Mouse (Mus musculus) G1E (cell line): Measurements from ENCODE around the gene Vps39. TPM values are rescaled to one million over a fixed set of nuclear protein-coding genes. Genes with fewer than 3 reads are reported as not detected.

Experiments used
- ATAC-seq: 2 replicates; pipeline ENCODE4 v1.8.0; 2016; ENCODE audit warnings: mild to moderate bottlenecking; ENCODE audit not compliant: insufficient number of reproducible peaks, poor library complexity, low FRiP score, severe bottlenecking; ENCODE audit errors: extremely low read depth
- DNase-seq: peaks from one replicate; pipeline ENCODE4 v3.0.0; 2012; ENCODE audit warnings: low spot score
- H3K27me3 ChIP-seq: 2 replicates; pipeline ENCODE4 v1.6.1; 2012; ENCODE audit warnings: mild to moderate bottlenecking, low read length, inconsistent platforms; ENCODE audit not compliant: insufficient read depth
- H3K36me3 ChIP-seq: replicated peaks from 2 replicates; pipeline ENCODE3; 2012; ENCODE audit warnings: mild to moderate bottlenecking, inconsistent platforms
- H3K4me1 ChIP-seq: 2 replicates; pipeline ENCODE4 v1.6.1; 2012; ENCODE audit warnings: low read depth, low read length, inconsistent platforms, mixed read lengths; ENCODE audit not compliant: insufficient read depth
- H3K4me3 ChIP-seq: 2 replicates; pipeline ENCODE4 v1.5.1; 2012; ENCODE audit warnings: low read depth, mild to moderate bottlenecking, inconsistent platforms, low read length, moderate library complexity, mixed read lengths
- H3K9me3 ChIP-seq: replicated peaks from 2 replicates; pipeline ENCODE4 v1.6.1; 2012; ENCODE audit warnings: inconsistent platforms
- CTCF ChIP-seq: IDR thresholded peaks from 2 replicates; pipeline ENCODE4 v1.5.1; 2012; ENCODE audit warnings: low read depth, low read length, inconsistent platforms, mixed read lengths
- GATA1 ChIP-seq: IDR thresholded peaks from 2 replicates; pipeline ENCODE4 v1.6.1; 2012; ENCODE audit warnings: borderline replicate concordance, low read length, inconsistent platforms, mixed read lengths
- GATA2 ChIP-seq: IDR thresholded peaks from 2 replicates; pipeline ENCODE4 v1.6.1; 2012; ENCODE audit warnings: low read depth, low read length, inconsistent platforms, borderline replicate concordance
- POLR2AphosphoS5 ChIP-seq: IDR thresholded peaks from 2 replicates; pipeline ENCODE4 v1.6.1; 2012; ENCODE audit warnings: low read depth, low read length, inconsistent platforms; ENCODE audit not compliant: insufficient replicate concordance
- TAL1 ChIP-seq: conservative IDR thresholded peaks from 2 replicates; pipeline ENCODE4 v1.6.1; 2012; ENCODE audit warnings: low read depth, low read length, inconsistent platforms, mixed read lengths
- polyA plus RNA-seq: library from polyadenylated mRNA; stranded (reverse); fragments of >175 nt; gene quantifications from 2 replicates; pipeline ENCODE4 v1.2.3, GENCODE M21; 2012
- total RNA-seq, 2 experiments: library from RNA; stranded (forward) in 1 of 2; stranded (reverse) in 1 of 2; fragments of 200-1000 nt in 1 of 2; fragments of >200 nt in 1 of 2; fragmentation: Nextera tagmentation in 1 of 2; gene quantifications; 2 replicates each; pipeline ENCODE4 v1.2.3; 2014 to 2017

Vps39 gene
- total and polyA plus RNA-seq, 3 experiments = 15.1 to 38.8 (median 29.7) TPM

DNA sequence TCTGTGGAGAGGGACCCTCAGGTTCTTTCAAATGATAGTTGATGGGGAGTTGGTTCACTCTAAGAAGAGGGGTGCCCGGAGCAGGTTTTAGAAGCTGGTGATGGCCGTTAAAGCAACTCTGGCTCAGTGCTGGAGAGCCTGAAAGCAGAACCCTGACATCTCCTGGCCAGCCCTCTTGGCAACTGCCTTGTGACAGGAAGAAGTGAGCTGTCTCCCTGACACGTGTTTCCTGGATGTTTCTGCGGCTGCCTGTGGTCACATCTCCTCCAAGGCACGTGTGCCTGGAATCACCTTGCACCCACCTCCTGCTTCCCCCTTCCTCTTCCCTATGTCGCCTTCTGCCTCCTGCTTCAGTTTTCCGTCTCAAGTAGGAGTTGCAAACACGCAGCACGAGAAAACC lies 4.8 kb downstream of the Vps39 start:
- DNase-seq = no peak
- H3K4me1 ChIP-seq = peaks cover 21% of the 10 kb centered on the region
- peaks cover 74% of the 10 kb centered on the region for H3K36me3 ChIP-seq
- no peaks in the 10 kb centered on the region for H3K9me3 ChIP-seq
- TF ChIP-seq CTCF (no peak), POLR2AphosphoS5 (no peak), GATA1 (no peak), TAL1 (no peak), GATA2 (no peak)
- H3K4me3 ChIP-seq = no peak overlapping the region
- no peak for ATAC-seq
- no peaks in the 10 kb centered on the region for H3K27me3 ChIP-seq

DNA sequence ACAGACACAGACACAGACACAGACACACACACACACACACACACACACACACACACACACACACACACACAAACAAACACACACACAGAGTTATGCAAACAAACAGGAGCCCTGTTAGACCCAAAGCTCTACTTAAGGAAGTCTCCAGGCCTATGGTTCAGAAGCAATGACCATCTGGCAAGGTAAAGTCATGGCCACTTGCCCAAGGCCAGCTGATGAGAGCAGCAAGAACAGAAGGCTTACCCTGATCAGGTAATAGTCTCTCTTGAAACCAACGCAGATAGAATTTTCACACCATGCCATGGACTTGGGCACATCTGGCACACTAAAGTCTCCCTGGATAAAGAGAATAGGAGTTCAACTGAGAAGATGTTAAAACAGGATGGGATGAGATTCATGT lies 11.2 kb downstream of the Vps39 start:
- H3K27me3 ChIP-seq = no peaks in the 10 kb centered on the region
- ATAC-seq (no peak), DNase-seq (no peak)
- TF ChIP-seq TAL1 (no peak), POLR2AphosphoS5 (no peak), GATA2 (no peak), GATA1 (no peak), CTCF (no peak)
- no peak overlapping the region for H3K4me3 ChIP-seq
- no peaks in the 10 kb centered on the region for H3K9me3 ChIP-seq
- H3K36me3 ChIP-seq = peaks cover 93% of the 10 kb centered on the region
- H3K4me1 ChIP-seq = no peaks in the 10 kb centered on the region

DNA sequence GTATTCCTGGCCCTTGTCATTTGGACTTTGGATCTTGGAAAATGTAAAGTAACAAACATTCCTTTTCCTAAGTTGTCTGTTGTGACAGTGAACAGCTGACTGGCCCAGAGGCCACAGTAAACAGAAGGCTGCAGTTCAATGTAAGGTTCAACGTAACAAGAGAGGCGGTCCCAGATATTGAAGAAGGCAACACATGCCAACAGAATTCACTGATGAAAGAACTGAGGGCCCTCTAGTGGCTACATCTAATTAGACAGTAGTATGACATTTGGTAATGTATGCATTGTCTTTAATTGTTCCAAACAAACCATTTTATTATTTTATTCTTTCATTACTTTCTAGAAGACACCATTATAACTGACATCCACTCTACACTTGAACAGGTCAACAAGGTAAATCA lies 15.1 kb downstream of the Vps39 start:
- Histone ChIP-seq H3K4me3 (no peak overlapping the region), H3K9me3 (no peaks in the 10 kb centered on the region), H3K4me1 (no peaks in the 10 kb centered on the region), H3K36me3 (peaks cover 90% of the 10 kb centered on the region), H3K27me3 (no peaks in the 10 kb centered on the region)
- DNase-seq (no peak), ATAC-seq (no peak)
- no peak for TF ChIP-seq TAL1
- TF ChIP-seq CTCF = no peak
- TF ChIP-seq POLR2AphosphoS5 = no peak
- no peak for TF ChIP-seq GATA1
- TF ChIP-seq GATA2 = no peak

DNA sequence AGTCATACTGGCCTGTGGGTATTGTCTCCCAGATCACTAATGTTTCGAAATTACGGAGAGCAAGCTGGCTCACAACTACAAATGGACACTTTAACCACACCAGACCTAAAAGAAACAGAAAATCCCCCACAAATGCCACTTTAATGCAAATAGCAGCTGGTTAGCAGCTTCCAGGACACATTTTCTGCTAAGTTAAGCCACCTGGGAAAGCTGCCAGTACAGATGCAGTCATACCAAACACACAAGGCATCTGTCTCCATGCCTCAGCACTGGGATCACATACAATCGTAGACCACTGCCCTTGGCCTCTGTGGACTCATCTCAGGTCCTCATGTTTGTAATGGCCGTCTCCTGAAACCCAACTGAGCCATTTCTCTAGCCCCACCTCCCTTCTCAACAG lies 21.4 kb downstream of the Vps39 start:
- DNase-seq = no peak
- Histone ChIP-seq H3K4me3 (no peak overlapping the region), H3K27me3 (no peaks in the 10 kb centered on the region), H3K4me1 (no peaks in the 10 kb centered on the region), H3K9me3 (no peaks in the 10 kb centered on the region), H3K36me3 (peaks cover 82% of the 10 kb centered on the region)
- TF ChIP-seq GATA2 (no peak), POLR2AphosphoS5 (no peak), CTCF (no peak), GATA1 (no peak), TAL1 (no peak)
- ATAC-seq = no peak

DNA sequence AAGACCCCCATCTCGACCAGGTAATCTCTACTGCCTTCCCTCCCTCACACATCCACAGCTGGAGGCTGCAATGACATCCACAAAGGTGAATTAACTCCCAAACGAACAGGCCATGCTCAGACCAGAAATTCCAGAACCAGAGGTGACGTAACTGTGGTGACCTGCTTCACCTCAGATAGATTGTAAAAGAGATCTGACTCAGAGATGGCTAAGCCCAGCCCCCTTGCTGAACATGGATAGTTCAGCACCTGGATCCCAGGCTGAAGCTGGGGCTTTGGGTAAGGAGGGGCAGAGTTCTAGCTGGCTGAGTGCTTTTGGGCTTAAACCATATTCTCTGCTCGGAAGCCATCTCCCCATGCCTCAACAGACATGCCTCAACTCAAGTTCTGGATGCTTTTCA lies 37.9 kb downstream of the Vps39 start:
- DNase-seq = no peak
- Histone ChIP-seq H3K36me3 (peaks cover 40% of the 10 kb centered on the region), H3K9me3 (no peaks in the 10 kb centered on the region), H3K27me3 (peaks cover 25% of the 10 kb centered on the region), H3K4me3 (no peak overlapping the region), H3K4me1 (no peaks in the 10 kb centered on the region)
- no peak for TF ChIP-seq CTCF
- no peak for TF ChIP-seq POLR2AphosphoS5
- TF ChIP-seq GATA2 = no peak
- no peak for TF ChIP-seq GATA1
- TF ChIP-seq TAL1 = no peak
- no peak for ATAC-seq

DNA sequence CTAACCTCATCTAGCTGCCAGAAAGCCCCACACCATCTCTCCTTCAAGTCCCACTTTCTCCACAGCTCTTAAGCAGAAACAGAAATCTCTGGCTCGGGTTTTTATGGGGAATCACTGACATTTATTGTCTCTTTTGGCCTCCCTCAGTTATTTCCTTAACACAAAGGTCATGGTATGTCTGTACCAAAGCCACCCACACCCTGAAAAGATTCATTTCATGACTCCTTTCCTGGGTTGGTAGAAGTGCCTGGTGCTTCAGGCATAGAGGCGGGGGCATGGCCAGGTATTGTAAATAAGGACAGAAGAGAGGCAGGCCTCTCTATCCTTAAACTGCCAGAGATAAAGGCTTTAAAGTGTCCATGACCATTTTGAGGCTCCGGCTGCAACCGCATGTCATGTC lies 38.5 kb downstream of the Vps39 start:
- DNase-seq (no peak), ATAC-seq (no peak)
- TF ChIP-seq POLR2AphosphoS5 = no peak
- no peak for TF ChIP-seq GATA1
- TF ChIP-seq GATA2 = no peak
- no peak for TF ChIP-seq TAL1
- no peak for TF ChIP-seq CTCF
- peaks cover 36% of the 10 kb centered on the region for H3K36me3 ChIP-seq
- H3K4me3 ChIP-seq = no peak overlapping the region
- peaks cover 27% of the 10 kb centered on the region for H3K27me3 ChIP-seq
- H3K4me1 ChIP-seq = no peaks in the 10 kb centered on the region
- no peaks in the 10 kb centered on the region for H3K9me3 ChIP-seq

DNA sequence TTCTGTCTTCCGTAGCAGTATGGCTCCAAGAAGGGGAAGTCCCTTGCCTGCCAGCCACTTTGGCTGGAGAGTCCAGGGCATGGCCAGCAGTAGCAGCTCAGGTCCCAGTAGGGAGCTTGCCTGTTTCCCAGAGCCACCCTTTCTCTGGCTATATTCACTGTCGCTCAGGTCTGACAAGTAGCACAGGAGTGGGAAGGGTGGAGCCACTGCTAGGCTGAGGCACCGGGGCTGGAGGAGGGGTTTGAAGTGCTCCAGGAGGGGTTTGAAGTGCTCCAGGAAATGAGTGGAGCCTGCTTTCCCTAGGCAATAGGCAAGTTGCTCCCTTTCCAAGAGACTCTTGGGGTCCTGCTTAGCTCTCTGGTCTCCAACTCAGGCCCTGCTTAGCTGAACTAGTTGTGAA lies 39.0 kb downstream of the Vps39 start, which contains the start of gene Pla2g4f:
Pla2g4f (minus strand) TSS at position 190 of the 400 bp plus-strand sequence.
- peaks cover 32% of the 10 kb centered on the region for H3K27me3 ChIP-seq
- no peak within 1 kb of the TSS for H3K4me3 ChIP-seq
- TF ChIP-seq GATA2 (no peak), POLR2AphosphoS5 (no peak), CTCF (no peak), GATA1 (no peak), TAL1 (no peak)
- DNase-seq (no peak), ATAC-seq (no peak)
- peaks cover 31% of the 10 kb centered on the region for H3K36me3 ChIP-seq
- no peaks in the 10 kb centered on the region for H3K4me1 ChIP-seq
- no peaks in the 10 kb centered on the region for H3K9me3 ChIP-seq
